Mouse (Mus musculus) liver, embryonic 11.5 days (tissue): ENCODE results near the gene Lypd6. TPM values are rescaled to one million over a fixed set of nuclear protein-coding genes. Genes with fewer than 3 reads are reported as not detected.

Experiments
- ATAC-seq: fragments of 200-750 bp; cut with Nextera tagmentation; replicated peaks from 2 replicates; pipeline ENCODE4 v1.8.0; 2017; ENCODE audit warnings: moderate number of reproducible peaks, mild to moderate bottlenecking, moderate TSS enrichment, moderate library complexity; ENCODE audit not compliant: low FRiP score
- DNase-seq: peaks from one replicate; pipeline ENCODE4 v3.0.0-alpha.2; 2017; ENCODE audit warnings: low spot score
- H3K27ac ChIP-seq: fragments of 300-500 bp; sonication (generic); 2 replicates; pipeline ENCODE4 v1.5.1; 2014; ENCODE audit warnings: mild to moderate bottlenecking, low read depth, low read length, control low read depth
- H3K27me3 ChIP-seq: fragments of 300-500 bp; sonication (generic); replicated peaks from 2 replicates; pipeline ENCODE4 v1.6.1; 2014; ENCODE audit warnings: low read length, mixed read lengths; ENCODE audit not compliant: control insufficient read depth, insufficient read depth
- H3K36me3 ChIP-seq: fragments of 300-500 bp; sonication (generic); 2 replicates; pipeline ENCODE4 v1.6.1; 2014; ENCODE audit warnings: mild to moderate bottlenecking, low read length, moderate library complexity, mixed read lengths; ENCODE audit not compliant: control insufficient read depth, insufficient read depth
- H3K4me1 ChIP-seq: fragments of 300-500 bp; sonication (generic); replicated peaks from 2 replicates; pipeline ENCODE4 v1.6.1; 2014; ENCODE audit warnings: low read length, mixed read lengths; ENCODE audit not compliant: control insufficient read depth, insufficient read depth
- H3K4me2 ChIP-seq: fragments of 300-500 bp; sonication (generic); 2 replicates; pipeline ENCODE4 v1.6.1; 2014; ENCODE audit warnings: mild to moderate bottlenecking, control low read depth, moderate library complexity
- H3K4me3 ChIP-seq: fragments of 300-500 bp; sonication (generic); 2 replicates; pipeline ENCODE4 v1.5.1; 2014; ENCODE audit warnings: low read depth, low read length, control low read depth
- H3K9ac ChIP-seq: fragments of 300-500 bp; sonication (generic); 2 replicates; pipeline ENCODE4 v1.6.1; 2014; ENCODE audit warnings: low read depth, low read length, control low read depth
- H3K9me3 ChIP-seq: fragments of 300-500 bp; sonication (generic); 2 replicates; pipeline ENCODE4 v1.6.1; 2016; ENCODE audit warnings: low read length, inconsistent platforms, mixed read lengths; ENCODE audit not compliant: control insufficient read depth
- WGBS: fragments of 180-500 bp; shearing (Covaris S2); extraction: QIAGEN DNeasy Blood & Tissue Kit; methylation state at CpG from one replicate; pipeline ENCODE4 v1.1.7; 2014; 5-methylcytosine and 5-hydroxymethylcytosine counted together
- polyA plus RNA-seq: library from polyadenylated mRNA; unstranded; fragments of >200 nt; fragmentation: Nextera tagmentation; extraction: Ambion mirVana; gene quantifications from 2 replicates; pipeline ENCODE4 v1.2.1, GENCODE M21; 2014

Gene Lypd6
- polyA plus RNA-seq, 1 experiment from 2014 or later: 2.5 TPM

DNA sequence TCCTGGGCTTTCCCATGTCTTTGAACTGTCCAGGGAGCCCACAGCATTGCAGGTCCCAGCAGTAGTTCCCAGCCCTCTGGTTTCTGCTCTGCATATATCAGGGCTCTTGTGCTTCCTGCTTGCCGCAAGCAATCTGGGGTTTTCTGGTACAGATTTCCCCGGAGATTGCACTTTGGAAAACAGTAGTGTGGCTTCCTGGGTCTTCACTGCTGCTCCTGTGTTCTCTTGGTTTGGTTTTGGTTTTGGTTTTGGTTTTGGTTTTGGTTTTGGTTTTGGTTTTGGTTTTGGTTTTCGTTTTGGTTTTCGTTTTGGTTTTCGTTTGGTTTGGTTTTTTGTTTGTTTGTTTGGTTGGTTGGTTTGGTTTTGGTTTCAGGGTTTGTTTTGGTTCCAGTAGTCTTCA, 99.9 kb downstream of the Lypd6 start:
- no peak for ATAC-seq
- no peaks in the 10 kb centered on the region for H3K36me3 ChIP-seq
- 53% methylated on average over 5 of the region's 5 CpGs for WGBS
- no peak overlapping the region for H3K9ac ChIP-seq
- no peak overlapping the region for H3K27ac ChIP-seq
- H3K27me3 ChIP-seq: no peaks in the 10 kb centered on the region
- H3K9me3 ChIP-seq: no peaks in the 10 kb centered on the region
- no peak overlapping the region for H3K4me3 ChIP-seq
- no peak overlapping the region for H3K4me2 ChIP-seq
- DNase-seq: no peak
- no peaks in the 10 kb centered on the region for H3K4me1 ChIP-seq

DNA sequence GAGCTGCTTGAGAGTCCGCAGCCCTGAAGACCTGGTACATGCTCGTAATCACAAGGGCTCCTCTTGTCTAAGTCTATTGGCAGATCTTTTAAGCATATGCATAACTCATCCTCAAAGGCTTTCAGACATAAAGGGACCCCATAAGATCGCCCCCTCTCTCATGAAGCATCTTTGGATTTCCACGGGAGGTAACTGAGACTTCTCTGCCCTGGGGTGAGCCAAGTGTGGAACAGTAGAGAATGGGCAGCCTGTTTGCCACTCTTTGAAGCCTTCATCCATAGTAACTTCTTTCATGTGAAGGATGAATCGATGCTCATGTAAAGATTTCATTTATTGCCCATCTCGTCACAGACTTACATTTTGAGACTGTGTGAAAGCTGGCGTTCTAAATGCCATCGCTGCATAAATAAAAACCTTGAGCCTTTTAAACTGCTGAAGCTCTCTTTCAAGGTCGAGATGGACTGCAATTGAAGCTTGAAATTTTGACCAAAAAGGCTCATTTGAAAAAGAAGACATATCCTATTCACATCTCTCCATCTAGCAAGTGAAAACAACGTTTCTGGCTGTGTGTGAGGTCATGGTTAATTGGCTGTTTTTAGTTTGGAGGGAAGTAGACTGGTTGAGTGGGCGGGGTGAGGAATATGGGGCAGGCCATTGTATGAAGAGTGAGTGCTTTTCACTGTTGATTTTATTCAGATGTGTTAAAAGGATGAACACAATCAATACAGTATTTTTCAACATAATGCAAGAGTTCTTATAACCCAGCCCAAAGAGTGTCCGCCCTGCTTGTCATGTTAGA, 107.7 kb downstream of the Lypd6 start:
- H3K4me1 ChIP-seq: no peaks in the 10 kb centered on the region
- H3K9ac ChIP-seq: no peak overlapping the region
- H3K36me3 ChIP-seq: no peaks in the 10 kb centered on the region
- H3K27me3 ChIP-seq: no peaks in the 10 kb centered on the region
- no peak overlapping the region for H3K27ac ChIP-seq
- no peaks in the 10 kb centered on the region for H3K9me3 ChIP-seq
- no peak for DNase-seq
- no peak overlapping the region for H3K4me2 ChIP-seq
- H3K4me3 ChIP-seq: no peak overlapping the region
- ATAC-seq: no peak
- 82% methylated on average over 12 of the region's 12 CpGs for WGBS

DNA sequence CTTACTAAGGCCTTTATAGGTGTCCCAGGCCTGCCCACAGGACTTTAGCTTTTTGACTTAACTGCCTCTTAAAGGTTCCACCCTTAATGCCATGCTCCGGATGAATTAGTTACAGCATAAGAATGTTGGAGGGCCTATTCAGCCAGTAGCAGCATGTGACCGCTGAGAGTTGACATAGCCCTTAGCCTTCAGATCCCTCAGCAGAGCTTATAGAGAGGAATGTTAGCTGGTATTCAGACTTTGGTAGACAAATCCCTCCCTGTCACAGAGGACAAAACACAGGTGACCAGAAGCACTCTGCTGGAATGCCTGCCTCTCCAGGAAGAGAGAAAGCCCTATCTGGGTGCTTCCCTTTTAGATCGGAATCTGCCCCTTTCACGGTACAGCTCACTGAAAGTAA, 109.5 kb downstream of the Lypd6 start:
- Histone ChIP-seq H3K4me2 (no peak overlapping the region), H3K27me3 (no peaks in the 10 kb centered on the region), H3K27ac (no peak overlapping the region), H3K4me1 (no peaks in the 10 kb centered on the region), H3K9me3 (no peaks in the 10 kb centered on the region), H3K4me3 (no peak overlapping the region), H3K9ac (no peak overlapping the region), H3K36me3 (no peaks in the 10 kb centered on the region)
- DNase-seq (no peak), ATAC-seq (no peak)
- WGBS: 36% methylated on average over 4 of the region's 4 CpGs

DNA sequence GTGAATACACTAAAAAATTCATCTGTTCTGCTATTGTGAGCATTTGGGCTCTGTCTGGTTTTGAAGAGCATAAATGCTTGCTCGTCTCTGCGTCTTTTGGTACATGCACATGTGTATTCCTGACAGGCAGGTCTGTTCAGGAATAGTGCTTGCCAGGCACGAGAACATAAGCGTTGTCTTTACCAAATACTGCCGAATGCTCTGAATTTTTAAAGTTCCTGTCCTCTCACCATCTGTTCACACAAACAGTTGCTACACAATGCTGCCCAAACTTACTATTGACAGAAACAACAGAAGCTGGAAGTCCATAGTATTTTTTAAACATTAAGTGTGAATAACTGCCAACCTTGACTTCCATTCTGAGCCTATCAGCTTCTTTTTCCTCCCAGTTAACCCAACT, 112.9 kb downstream of the Lypd6 start:
- DNase-seq: no peak
- Histone ChIP-seq H3K9me3 (no peaks in the 10 kb centered on the region), H3K36me3 (no peaks in the 10 kb centered on the region), H3K4me1 (no peaks in the 10 kb centered on the region), H3K4me3 (no peak overlapping the region), H3K27me3 (no peaks in the 10 kb centered on the region), H3K4me2 (no peak overlapping the region), H3K9ac (no peak overlapping the region), H3K27ac (no peak overlapping the region)
- no peak for ATAC-seq
- 80% methylated on average over 5 of the region's 5 CpGs for WGBS

DNA sequence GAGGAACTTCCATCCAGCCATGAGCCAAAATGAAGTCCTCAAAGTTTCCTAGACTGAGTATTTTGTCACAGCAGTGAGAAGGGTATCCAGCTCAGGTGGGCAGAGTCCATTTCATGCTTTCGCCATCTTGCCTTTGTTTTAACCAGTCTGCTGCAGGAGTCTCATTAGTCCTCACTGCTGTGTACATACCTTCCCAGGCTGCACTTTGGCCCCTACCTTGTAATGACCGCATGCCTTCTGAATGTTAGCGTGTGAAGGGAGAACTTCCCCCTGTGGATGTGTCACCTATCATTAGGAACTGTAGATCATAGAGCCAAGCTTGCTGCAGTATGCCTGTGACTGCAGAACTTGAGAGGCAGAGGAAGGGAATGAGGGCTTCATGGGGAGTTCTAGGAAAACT, 114.2 kb downstream of the Lypd6 start:
- H3K27me3 ChIP-seq: no peaks in the 10 kb centered on the region
- no peak overlapping the region for H3K9ac ChIP-seq
- no peak overlapping the region for H3K27ac ChIP-seq
- no peak for DNase-seq
- H3K4me1 ChIP-seq: no peaks in the 10 kb centered on the region
- H3K36me3 ChIP-seq: no peaks in the 10 kb centered on the region
- no peaks in the 10 kb centered on the region for H3K9me3 ChIP-seq
- no peak overlapping the region for H3K4me2 ChIP-seq
- 86% methylated on average over 3 of the region's 3 CpGs for WGBS
- H3K4me3 ChIP-seq: no peak overlapping the region
- ATAC-seq: no peak

DNA sequence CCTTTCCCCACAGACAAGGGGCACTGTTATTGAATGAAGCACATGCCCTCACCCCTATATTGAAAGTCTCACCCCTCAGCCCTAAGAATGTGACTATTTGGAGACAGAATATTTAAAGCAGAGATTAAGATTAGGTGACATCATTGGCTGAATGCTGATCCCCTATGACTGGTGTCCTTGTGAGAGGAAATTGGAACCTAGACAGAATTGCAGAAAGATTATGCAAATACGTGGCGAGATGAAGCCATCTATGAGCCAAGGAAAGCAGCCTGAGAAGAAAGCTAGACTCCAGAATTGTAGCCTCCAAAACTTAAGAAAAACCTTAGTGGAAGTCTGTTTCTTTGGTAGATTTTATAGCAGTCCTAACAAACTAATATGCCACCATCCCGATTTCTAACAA, 115.1 kb downstream of the Lypd6 start:
- Histone ChIP-seq H3K4me2 (no peak overlapping the region), H3K36me3 (no peaks in the 10 kb centered on the region), H3K27me3 (no peaks in the 10 kb centered on the region; the same call in 1 of the 2 replicates), H3K4me1 (no peaks in the 10 kb centered on the region), H3K4me3 (no peak overlapping the region), H3K27ac (no peak overlapping the region), H3K9ac (no peak overlapping the region), H3K9me3 (no peaks in the 10 kb centered on the region)
- WGBS: 89% methylated on average over 3 of the region's 3 CpGs
- ATAC-seq (no peak), DNase-seq (no peak)

DNA sequence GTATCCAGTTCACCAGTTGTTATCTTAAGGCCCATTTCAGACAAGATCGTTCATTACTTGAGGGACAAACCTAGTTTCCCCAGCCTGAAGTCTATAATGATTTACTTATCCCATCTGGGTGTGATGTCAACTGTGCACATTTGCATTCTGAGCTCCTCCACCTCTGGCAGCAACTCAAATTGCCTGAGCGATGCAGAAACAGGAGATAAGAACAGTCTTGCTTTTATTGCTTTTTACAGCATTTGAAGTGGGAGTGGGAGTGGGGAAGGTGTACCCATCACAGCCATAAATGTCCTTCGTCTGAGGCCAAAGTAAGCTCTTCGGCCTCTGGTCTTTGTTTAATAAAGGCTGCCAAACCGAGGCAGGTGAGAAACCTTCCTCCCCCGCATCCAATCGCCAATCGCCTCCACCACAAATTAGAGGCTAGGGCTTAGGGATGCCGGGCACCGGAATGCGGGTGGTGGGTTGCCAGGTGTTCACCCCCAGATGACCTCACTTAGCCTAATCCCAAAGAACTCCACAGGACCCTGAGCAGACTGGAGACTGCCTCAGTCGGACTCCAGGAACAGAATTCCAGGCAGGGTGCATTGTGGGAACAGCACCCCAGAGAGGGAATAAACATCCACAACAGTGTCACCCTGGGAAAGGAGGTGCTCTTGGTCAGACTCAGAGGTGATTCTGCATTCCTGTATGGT, 120.6 kb downstream of the Lypd6 start:
- ATAC-seq: no peak
- no peaks in the 10 kb centered on the region; the same call in 1 of the 2 replicates for H3K27me3 ChIP-seq
- 33% methylated on average over 12 of the region's 12 CpGs for WGBS
- H3K4me2 ChIP-seq: no peak overlapping the region
- H3K36me3 ChIP-seq: no peaks in the 10 kb centered on the region
- no peak overlapping the region for H3K9ac ChIP-seq
- H3K4me1 ChIP-seq: no peaks in the 10 kb centered on the region
- H3K27ac ChIP-seq: no peak overlapping the region
- no peak overlapping the region for H3K4me3 ChIP-seq
- no peak for DNase-seq
- no peaks in the 10 kb centered on the region for H3K9me3 ChIP-seq

DNA sequence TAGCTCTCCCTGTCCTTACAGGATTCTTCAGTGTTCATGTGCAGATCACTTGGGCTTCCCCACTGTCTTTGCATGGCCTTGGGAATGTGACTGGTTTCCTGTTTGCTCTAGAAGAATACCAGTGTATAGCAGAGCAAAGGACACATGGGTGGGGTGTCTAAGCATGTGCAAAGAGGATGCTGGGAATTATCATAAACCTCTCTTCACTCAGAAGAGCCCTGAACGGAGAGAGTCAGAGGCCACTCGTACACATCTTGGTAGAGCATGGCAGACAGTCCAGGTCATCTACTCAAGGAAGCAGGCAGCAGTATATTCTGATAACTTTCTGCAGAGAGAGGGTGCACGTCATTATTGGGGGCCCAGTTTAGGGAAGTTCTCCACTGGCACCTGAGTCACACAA, 122.6 kb downstream of the Lypd6 start:
- Histone ChIP-seq H3K27ac (no peak overlapping the region), H3K4me1 (no peaks in the 10 kb centered on the region), H3K4me3 (no peak overlapping the region), H3K27me3 (no peaks in the 10 kb centered on the region; the same call in 1 of the 2 replicates), H3K9ac (no peak overlapping the region), H3K4me2 (no peak overlapping the region), H3K9me3 (no peaks in the 10 kb centered on the region), H3K36me3 (no peaks in the 10 kb centered on the region)
- no peak for ATAC-seq
- 77% methylated on average over 3 of the region's 3 CpGs for WGBS
- DNase-seq: no peak

DNA sequence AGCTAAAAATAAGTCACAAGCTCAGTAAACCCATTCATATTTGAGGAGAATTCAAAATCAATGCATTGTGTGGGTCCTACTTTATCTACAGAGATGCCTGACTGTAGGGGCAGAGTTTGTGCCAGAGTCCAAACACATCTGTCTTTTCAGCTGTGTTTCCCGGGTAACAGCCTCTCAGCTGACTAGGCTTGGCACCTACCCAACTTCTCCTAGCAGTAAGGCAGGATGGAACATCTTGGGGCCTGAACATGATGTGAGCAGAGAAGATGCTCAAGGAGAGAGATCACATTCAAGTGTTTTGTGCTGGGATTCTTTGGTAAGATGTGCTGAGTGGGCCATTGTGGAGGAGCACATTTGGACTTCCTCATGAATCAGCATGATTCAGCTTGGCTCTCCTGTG, 130.5 kb downstream of the Lypd6 start:
- H3K9me3 ChIP-seq: no peaks in the 10 kb centered on the region
- no peak overlapping the region for H3K4me2 ChIP-seq
- H3K9ac ChIP-seq: no peak overlapping the region
- no peak for ATAC-seq
- H3K27ac ChIP-seq: no peak overlapping the region
- no peak overlapping the region for H3K4me3 ChIP-seq
- no peak for DNase-seq
- 78% methylated on average over 1 of the region's 1 CpGs for WGBS
- H3K4me1 ChIP-seq: no peaks in the 10 kb centered on the region
- H3K27me3 ChIP-seq: no peaks in the 10 kb centered on the region
- H3K36me3 ChIP-seq: no peaks in the 10 kb centered on the region
